Mouse (Mus musculus) gastrocnemius, adult 8-10 months (tissue): Measurements from ENCODE around the gene Sik2. TPM values are rescaled to one million over a fixed set of nuclear protein-coding genes. Genes with fewer than 3 reads are reported as not detected.
A peak's percentile ranks its signal among the peaks of the same experiment; 100 is the strongest.

Source experiments
- DNase-seq, 2 experiments: peaks; one replicate each; pipeline ENCODE4 v3.0.0; 2022; ENCODE audit warnings: low spot score in 2 of 2
- total RNA-seq, 4 experiments: library from RNA; stranded (reverse); gene quantifications; 2 replicates each; pipeline ENCODE4 v1.2.4; 2022

Gene Sik2
- total RNA-seq, 4 experiments from 2014 or later: 23.9 to 29.8 (median 27.2) TPM

DNA sequence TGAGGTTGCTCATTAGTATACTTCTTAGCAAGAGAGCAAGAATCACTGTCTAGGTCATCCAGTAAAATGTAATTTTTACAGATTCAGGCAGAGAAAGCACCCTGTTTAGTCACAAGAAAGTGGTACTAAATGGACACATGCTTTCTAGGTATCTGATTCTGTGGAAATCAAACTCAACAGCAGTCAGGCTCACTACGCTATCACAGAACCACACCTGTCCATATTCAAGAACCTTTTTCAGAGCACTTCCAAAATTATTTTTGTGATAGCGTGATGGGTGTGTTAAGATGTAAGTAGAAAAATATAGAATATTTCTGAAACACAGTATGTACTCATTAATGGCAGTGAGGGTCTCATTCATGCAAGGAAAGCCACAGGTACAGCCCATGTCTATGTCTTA lies 89.3 kb downstream of the Sik2 start:
- no peak for DNase-seq

DNA sequence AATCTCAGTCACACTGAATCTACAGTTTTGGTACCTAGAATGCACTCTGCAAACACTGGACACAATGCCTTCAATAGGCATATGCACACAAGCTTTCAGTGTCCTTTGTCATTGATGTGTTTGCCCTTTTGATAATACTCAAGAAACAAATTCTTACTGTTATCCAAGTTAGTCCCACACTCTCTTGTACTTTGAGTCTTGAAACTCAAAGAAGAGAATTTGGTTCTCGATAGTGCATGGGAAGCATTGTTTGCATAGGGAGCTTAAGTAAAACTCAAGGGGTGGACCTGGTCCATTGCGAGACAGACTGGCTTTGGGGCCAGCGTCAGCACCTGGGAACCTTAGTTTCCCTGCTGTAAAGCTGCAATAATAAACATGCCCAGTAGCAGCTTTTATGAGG lies 90.7 kb downstream of the Sik2 start:
- no peak for DNase-seq

DNA sequence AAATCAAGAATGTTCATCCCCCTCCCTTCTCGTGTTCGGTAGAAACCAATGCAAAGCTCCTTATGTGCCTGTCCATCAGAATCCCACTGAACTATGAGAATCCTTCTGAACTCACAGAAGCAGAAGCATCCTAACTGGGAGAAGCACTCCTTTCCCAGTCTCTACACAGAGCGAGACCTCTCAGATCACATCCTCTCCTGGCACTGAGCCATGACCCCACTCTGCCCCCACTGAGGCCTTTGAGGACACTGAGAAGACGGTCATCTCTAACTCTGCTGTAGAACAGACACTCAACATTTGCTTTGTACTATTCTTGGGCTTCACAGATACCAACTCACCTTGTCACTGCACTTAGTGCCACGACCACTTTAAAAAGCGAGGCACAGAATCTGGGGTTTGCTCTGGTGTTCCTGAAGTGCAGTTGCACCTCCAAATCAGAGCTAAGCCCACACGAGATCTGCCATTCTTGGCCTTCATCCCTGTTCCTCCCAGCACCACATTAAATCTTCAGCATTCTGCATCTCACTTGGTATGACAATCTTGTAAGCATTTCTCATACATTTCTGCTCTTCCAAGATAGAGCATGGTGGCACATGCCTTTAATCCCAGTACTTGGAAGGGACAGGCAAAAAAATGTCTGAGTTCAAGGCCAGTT lies 96.9 kb downstream of the Sik2 start:
- DNase-seq: no peak

DNA sequence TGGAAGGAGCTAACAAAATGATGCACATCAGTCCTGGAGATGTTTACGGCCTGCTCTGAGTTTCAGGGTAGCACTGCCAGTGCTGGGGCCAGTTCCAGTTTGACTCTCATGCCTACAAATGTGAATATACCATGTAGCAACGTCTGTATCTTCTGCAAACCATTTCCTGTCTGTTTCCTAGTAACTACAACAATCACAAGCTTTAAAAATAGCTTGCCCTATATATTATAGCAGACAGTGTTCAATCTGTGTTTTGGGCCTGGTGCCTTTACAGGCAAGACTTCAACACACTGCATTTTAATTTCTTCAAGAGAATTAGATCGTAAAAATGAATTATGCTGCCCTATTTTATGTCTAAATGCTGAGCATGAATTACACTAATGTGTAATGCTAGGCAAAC lies 103.6 kb downstream of the Sik2 start:
- no peak for DNase-seq

DNA sequence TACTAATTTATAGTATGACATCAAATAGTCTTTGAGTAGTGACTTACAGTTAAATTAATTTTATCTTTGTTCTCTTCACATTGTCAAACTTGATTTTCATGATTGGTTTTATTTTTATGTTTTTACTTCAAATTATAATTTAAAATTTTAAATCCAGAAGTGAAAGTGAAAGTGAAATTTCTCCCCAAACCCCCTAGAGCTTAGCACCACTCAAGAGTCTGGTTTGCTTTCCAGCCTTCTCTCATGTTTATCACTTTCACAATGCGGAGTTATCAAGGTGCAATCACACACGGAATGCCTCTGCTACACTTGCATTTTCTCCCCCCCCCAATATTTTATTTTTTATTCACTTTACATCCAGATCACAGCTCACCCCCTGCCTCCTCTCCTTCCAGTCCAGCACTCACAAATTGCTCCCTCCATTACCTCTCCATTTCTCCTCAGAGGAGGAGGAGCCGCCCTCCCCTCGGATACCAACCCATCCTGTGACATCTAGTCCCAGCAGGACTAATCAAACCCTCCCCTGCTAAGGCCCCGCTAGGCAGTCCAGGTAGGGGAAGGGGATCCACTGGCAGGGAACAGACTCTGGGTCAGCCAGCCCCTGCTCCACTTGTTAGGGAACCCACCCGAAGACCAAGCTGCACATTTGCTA lies 104.6 kb downstream of the Sik2 start:
- DNase-seq: no peak

DNA sequence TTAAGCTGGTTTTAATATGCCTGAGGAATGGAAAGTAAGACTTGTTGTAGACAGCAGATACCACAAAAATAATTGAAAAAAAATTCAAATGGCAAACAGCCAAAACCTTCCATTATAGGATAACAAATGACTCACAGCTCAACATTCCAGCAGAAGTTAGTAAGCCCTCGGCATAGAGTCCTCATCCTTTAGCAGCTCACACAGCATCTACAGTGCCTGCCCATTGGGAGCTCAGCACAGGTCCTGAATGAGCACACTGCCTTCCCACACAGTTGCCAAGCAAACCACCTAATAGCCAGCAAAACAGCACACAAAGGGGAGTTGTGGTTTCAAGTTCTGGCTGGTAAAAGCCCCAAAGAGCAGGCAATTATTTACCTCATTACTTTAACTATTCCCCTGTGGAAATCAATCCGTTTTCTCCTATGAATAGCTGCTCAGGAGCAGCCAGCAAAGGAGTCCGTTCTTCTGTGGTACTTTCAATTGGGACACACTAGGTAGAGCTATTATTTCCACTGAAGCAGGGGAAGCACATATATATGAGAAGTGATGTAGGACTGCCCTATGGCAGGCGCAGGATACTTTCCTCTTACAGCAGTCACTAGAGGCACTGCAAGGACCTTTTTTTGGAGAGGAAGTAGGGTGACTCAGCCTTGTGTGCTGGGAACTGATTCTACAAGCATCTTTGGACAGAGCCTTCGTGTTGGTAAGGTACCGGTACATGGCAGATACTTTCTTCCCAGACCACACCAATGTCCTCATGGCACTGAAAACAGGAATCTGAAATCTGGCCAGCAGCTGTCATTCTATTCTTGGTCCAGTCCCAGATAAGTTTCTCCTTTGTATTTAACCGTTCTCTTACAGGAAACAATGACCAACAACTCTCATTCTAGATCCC lies 108.6 kb downstream of the Sik2 start:
- no peak for DNase-seq

DNA sequence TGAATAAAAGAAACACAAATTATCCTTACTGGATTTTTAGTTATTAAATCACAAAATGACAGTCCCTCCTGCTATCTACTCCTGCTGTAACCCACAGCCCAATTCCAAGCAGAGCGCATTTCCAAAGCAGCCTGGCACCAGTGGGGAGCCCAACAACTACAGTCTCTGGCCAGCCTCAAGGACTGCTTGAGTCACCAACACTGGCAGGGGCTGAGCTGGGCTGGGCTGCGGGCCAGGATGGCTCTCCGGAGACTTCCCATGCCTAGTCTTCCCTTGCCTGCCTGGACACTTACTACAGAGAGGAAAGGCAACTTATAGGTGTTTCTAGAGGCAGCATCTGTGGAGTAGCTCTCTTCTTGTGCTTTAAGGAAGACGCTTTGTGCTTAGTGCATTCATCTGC lies 115.2 kb downstream of the Sik2 start:
- DNase-seq: peak; percentile 86 to 89

DNA sequence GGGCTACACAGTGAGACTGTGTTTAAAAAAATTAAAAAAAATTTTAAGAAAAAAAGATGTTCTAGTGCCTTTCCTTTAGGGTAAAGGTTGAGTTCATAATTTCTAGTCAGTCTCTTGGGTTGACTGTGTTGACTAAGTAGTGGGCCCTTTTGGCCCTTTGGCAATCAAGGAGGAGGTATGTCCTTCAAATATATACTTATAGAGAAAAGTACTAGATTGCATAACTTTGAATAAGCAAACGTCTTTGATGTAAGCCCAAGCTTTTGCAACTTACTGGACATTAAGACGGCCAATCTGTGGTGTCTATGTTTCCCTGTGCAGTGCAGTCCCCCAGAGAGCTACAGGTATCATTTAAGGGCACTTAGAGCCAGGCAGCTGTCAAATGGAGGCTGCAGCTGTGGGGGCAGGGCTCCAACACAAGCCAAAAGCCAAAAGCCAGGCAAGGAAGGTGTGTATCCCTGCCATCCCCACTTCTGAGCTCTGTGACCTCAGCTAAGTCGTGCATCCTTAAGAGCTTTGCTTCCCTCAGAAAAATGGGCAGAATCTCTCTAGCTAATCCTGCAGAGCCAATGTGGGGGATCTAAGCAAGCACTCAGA lies 118.3 kb downstream of the Sik2 start:
- no peak for DNase-seq

DNA sequence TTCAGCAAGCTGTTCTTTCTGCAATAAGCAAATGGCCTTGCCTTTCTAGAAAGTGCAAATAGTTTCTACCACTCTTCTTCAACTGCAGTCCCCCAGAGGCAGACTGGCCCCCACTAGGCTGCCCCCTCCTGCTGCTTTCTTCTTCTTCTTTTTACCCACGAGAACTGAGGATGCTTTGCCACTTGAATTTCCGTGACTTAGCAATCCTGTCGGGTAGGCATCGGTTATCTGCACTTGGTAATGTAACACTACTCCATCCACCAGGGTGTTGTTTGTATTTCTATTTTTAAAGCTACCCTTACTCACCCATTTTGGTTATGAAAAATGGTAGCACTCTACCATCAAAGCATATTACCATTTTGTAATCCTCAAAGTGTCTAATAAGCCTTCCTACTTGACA lies 118.9 kb downstream of the Sik2 start:
- no peak for DNase-seq

DNA sequence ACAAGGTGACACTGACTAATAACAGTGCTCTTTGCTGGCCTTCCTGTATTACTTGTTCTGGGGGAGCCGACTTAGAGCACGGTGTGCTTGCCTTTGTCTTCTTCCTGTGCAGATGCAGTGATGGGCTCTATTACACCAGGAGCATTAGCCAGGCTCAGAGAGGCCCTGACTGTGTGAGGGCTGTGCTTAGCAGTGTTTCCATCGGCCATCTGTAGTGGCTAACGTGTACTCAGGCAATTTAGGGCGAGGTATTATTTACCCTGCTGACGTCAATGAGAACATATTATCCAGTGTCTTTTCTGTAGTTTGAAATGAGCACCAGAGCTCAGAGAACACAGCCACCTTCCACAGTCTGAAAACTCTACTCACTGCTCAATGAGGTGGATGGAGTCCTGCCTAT lies 119.7 kb downstream of the Sik2 start:
- DNase-seq: peak in 1 of 2 experiments; percentile 25

DNA sequence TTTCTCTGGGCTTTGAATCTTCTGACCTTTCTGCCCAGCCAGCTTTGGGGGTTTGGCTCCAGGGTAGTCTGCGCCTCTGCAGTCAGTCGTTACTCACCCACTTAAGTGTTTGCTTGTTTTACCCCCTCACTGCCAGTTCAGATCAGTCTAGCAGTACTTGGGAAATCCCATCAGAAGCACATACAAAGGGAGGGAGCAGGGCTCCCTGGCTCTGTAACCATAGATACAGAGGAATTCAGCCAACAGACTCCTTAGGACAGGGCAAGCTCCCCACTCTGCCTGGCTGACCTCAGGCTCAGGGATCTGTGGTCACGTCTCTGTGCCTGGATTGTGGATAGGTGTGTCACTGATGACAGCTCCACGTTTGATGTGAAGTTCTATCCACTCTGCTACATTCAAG lies 121.5 kb downstream of the Sik2 start:
- peak; percentile 31 to 40 for DNase-seq

DNA sequence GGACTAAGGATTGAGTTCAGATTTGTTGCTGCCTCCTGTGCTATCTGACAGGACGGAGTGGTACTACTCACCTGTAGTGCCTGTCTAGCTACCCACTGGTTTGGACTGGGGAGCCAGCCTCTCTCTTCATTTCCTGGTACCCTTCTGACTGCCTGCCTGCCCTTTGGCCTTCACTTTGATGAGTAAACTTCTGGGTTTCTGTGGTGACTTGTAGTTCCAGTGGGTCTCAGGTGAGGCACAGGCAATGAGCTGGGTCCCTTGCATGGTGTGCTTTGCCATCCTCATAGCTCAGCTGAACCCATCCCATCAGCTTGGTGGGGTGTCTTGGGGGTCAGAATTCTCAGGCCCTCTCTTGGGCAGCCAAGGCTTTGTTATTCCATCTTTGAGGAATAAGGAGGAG lies 122.0 kb downstream of the Sik2 start:
- DNase-seq: no peak

DNA sequence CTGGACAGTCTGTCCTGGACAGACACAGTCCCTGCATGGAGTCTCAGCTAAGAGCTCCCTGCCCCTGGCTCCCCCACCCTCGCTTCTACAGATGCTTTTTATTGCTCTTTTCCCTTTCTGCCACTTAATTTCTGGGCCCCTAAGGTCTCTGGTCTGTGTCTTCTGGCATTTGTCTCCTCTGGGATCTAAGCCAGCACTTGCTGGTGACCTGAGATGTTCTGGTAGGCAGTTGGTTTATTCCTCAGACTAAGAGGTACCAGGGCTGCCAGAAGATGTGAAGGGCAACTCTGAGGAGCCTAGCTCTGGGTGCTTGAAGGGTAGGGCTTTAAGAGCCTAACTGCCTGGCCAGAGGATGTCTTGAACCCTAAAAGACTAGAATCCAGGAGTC lies 123.3 kb downstream of the Sik2 start:
- peak; percentile 48 to 49 for DNase-seq

DNA sequence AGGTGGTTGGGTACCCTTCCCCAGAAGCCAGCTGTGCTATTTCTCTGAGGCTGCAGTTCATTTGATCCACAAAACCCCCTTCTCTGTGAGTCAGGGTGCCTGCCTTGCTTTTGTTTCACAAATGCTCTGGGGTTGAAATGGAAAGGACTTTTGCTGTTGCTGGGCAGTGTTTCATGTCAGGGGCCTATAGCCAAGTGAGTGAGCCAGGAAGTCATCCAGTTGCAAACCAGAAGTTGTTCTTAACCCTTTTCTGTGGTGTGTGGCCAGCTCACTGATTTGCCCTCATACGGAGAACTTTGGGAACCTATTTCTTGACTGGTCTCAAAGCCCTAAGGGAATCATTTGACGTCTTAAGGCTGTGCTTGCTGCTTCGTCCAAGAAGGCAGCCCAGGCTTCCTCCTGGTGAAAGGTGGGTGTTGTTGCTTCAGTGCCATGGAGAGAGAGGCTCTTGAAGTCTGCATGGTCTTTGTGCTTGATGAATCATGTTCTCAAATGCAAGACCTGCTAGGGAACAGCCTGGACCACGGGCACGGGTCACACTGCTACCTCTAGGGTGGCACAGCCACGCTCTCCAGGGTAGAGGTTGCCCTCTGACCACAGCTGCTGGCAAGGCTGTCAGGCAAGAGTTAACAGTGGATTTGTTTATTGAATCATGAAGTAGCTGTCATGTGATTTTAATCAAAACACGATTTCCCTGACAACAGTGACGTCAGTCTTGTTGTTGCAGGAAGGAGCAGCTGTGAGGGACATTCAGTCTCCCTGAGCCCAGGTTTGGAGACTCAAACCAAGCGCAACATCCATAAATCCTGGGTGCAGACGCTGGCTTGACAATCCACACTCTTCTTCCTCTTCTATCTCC lies 123.9 kb downstream of the Sik2 start:
- DNase-seq: peak; percentile 48 to 62

DNA sequence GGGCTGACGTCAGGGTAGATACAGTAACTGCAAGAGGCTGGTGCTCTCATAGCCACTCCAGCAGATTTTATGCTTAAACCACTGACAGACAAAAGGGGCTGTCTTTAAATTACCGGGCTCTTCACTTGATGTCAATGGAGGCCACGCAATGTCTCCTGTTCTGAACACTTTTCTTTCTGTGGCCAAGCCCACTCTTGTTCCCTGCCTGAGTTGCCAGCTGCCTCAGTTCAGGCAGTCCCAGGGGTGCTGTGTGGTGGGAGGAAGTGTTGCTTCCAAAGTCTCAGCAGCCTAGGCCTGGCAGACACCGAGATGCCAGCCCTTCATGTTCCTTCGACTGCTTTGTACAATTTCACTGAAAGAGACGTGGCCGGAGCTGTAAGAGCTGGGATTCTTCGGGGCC lies 124.8 kb downstream of the Sik2 start:
- DNase-seq: peak in 1 of 2 experiments; percentile 12

DNA sequence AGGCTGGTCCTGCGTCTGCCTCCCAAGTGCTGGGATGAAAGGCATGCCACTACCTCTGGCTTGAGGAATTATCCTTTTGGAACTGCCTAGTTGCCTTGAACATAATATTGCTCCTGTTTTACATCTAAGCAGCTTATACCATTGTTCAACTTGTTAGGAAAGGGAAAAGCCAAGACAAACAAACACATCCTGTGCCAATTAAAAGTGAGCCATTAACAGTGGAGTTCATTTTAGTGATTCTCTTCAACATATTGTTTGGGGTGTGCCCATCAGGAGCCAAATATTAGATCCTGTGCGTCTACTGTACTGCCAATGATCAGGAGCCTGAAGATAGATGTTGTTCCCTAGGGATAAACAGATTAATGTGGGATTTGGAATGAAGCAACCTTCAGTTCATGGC lies 126.7 kb downstream of the Sik2 start:
- no peak for DNase-seq

DNA sequence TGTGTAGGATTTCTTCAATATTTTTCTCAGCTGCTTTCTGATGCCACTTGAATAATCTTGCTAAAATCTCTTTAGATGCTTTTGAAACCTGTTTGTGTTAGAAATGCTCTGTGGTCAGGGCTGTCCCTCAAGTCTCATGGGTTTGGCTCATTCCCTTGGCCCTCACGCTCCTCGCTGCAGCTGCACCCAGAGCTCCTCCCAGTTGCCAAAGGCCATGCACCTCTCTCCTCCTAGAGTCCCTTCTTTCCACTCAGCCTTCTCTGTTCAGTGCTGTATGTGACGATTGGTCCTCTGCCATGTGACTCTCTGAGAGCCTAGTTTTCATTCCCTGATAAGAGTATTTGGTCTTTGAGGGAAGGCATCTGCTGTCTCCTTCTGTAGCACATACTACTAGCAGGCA lies 131.4 kb downstream of the Sik2 start:
- DNase-seq: no peak

DNA sequence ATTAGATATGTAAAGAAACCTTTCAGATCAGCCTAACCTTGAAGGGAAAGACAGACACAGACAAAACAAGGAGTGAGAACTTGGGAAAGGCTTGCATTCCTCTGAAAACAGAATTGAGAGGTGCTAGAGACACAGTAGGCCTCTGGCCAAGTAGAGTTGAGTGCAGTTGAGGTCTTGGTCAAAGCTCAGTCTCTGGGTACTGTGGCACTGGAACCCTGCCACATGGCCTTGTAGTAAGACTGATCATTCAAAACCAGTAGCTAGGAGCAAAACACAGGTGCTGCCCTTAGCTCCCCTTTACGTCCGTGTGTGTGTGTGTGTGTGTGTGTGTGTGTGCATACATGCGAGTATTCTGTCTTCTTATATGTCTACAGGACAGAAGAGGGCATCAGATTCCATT lies 132.6 kb downstream of the Sik2 start:
- DNase-seq: no peak

DNA sequence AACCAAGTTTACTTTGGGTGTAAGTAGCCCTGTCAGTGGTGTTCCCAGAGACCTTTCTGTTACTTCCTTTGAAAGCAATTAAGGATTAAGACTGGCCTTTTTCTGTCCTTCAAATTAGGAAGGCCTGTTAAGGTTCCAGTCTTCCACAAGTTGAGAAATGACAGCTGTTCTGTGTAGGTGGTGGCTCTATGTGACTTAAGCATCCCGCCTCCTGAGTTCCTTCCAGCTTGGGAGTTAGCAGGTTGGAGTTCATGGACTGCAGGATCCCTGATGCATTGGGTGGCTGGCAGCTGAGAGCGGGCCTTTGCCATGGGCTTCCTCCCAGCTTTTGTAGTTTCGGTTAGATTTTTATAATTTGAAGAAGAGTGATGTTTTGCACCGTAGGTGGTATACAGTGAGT lies 133.4 kb downstream of the Sik2 start:
- no peak for DNase-seq

DNA sequence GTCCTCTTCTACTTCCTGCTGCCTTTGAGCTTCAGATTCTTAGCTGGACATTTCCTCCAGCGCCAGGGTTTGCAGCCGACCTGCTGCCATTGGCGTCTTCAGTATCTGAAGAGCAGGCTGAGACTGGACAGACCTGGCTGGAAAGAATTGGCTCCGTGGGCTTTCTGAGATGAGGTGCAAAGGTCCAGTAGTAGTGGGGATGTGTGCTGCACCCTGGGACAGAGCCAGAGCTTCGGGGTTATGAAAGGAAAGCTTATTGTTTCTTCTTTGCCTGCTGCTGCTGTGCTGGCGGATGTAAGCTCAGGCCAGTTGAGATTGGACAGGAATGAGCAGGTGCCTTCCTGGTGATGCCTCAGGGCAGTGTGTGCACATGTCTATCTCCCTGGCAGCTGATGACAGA lies 134.8 kb downstream of the Sik2 start:
- DNase-seq: no peak

DNA sequence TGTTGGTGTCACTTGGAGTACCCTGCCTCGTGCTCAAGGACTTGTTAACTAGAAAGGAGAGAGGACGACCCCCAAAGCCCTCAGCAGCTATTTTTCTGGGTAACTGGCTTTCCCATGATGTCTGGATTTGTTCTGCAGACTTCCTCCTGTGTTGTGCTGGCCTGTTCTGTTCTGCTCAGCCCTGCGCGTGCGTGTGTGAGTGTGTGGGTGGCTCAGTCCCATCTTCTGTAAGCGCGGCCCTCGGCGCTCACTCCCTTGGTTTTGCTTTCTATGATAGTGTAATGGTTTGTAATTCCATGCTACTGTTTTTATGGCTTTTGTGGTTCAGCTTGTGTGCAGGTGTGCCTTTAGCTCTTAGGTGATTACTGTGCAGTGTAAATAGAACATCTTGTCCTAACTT lies 135.7 kb downstream of the Sik2 start:
- DNase-seq: no peak
